Mouse (Mus musculus): ENCODE results near the gene Mlf1.

Mlf1 gene

GRCm38 (mm10) chr3:67373872-67374271, at the start of gene Mlf1:
Gene Mlf1 (plus strand): TSS chr3:67374097.
- DNase-seq: peak; percentile 86

GRCm38 (mm10) chr3:67339558-67339957, 34.3 kb upstream of the Mlf1 start:
- no peak for DNase-seq

- no peak for DNase-seq
Measured at GRCm38 (mm10) chr3:67340921-67341320, 33.0 kb upstream of the Mlf1 start.

- no peak for DNase-seq
Measured at GRCm38 (mm10) chr3:67343004-67343662, 30.8 kb upstream of the Mlf1 start.

GRCm38 (mm10) chr3:67344599-67344998, 29.3 kb upstream of the Mlf1 start:
- peak; percentile 7 for DNase-seq

GRCm38 (mm10) chr3:67346674-67347073, 27.2 kb upstream of the Mlf1 start:
- no peak for DNase-seq

- DNase-seq: no peak
Measured at GRCm38 (mm10) chr3:67351406-67352127, 22.3 kb upstream of the Mlf1 start.

GRCm38 (mm10) chr3:67352128-67352762, 21.7 kb upstream of the Mlf1 start:
- peak; percentile 11 for DNase-seq

- DNase-seq: no peak
Measured at GRCm38 (mm10) chr3:67352763-67353149, 21.1 kb upstream of the Mlf1 start.

GRCm38 (mm10) chr3:67358376-67358775, 15.5 kb upstream of the Mlf1 start:
- DNase-seq: no peak

- no peak for DNase-seq
Measured at GRCm38 (mm10) chr3:67366087-67366892, 7.6 kb upstream of the Mlf1 start.

GRCm38 (mm10) chr3:67367481-67367880, 6.4 kb upstream of the Mlf1 start:
- DNase-seq: no peak

- no peak for DNase-seq
Measured at GRCm38 (mm10) chr3:67369407-67370079, 4.4 kb upstream of the Mlf1 start.

GRCm38 (mm10) chr3:67372194-67372593, 1.7 kb upstream of the Mlf1 start:
- no peak for DNase-seq

- peak; percentile 10 for DNase-seq
Measured at GRCm38 (mm10) chr3:67372781-67373180, 1.1 kb upstream of the Mlf1 start.

- DNase-seq: no peak
Measured at GRCm38 (mm10) chr3:67374360-67374778, 472 bp downstream of the Mlf1 start.

GRCm38 (mm10) chr3:67375063-67375462, 1.2 kb downstream of the Mlf1 start, which contains the start of gene Gm17402:
Gene Gm17402 (minus strand): TSS chr3:67375163.
- DNase-seq: no peak

GRCm38 (mm10) chr3:67378215-67378614, 4.3 kb downstream of the Mlf1 start:
- DNase-seq: no peak

- no peak for DNase-seq
Measured at GRCm38 (mm10) chr3:67429338-67429998, 55.6 kb downstream of the Mlf1 start.

GRCm38 (mm10) chr3:67429999-67430380, 56.1 kb downstream of the Mlf1 start, which contains the start of gene Gfm1:
Gene Gfm1 (plus strand): TSS chr3:67430096.
- peak; percentile 91 for DNase-seq

GRCm38 (mm10) chr3:67434011-67434410, 60.1 kb downstream of the Mlf1 start:
- no peak for DNase-seq

- DNase-seq: no peak
Measured at GRCm38 (mm10) chr3:67447143-67447542, 73.2 kb downstream of the Mlf1 start.
